Mouse (Mus musculus): ENCODE results near the gene E2f4. TPM values are rescaled to one million over a fixed set of nuclear protein-coding genes. Genes with fewer than 3 reads are reported as not detected.

E2f4 gene
- polyA plus RNA-seq, 1 experiment from 2014 or later, result 120 TPM

GRCm38 (mm10) chr8:105317941-105318340 lies 20.5 kb downstream of the E2f4 start:
- DNase-seq (ENCODE audit: low spot score), result no peak
- no peaks in the 10 kb centered on the region for H3K27me3 ChIP-seq (ENCODE audit: insufficient read depth, poor library complexity, severe bottlenecking)
- H3K4me1 ChIP-seq (replicated peaks), result no peaks in the 10 kb centered on the region
- no peaks in the 10 kb centered on the region for H3K9me3 ChIP-seq
- no peak overlapping the region for H3K27ac ChIP-seq
- H3K4me3 ChIP-seq, result no peak overlapping the region
- 90% methylated on average over 4 of the region's 4 CpGs for WGBS
- peaks cover 76% of the 10 kb centered on the region for H3K36me3 ChIP-seq

- no peaks in the 10 kb centered on the region for H3K4me1 ChIP-seq (replicated peaks)
- no peak overlapping the region for H3K4me3 ChIP-seq
- peaks cover 72% of the 10 kb centered on the region for H3K36me3 ChIP-seq
- H3K27me3 ChIP-seq (ENCODE audit: insufficient read depth, poor library complexity, severe bottlenecking), result no peaks in the 10 kb centered on the region
- no peak for DNase-seq (ENCODE audit: low spot score)
- H3K9me3 ChIP-seq, result no peaks in the 10 kb centered on the region
- H3K27ac ChIP-seq, result no peak overlapping the region
- WGBS, result 85% methylated on average over 11 of the region's 11 CpGs
Measured at GRCm38 (mm10) chr8:105318662-105319190, 21.3 kb downstream of the E2f4 start.

- Histone ChIP-seq H3K27me3 (ENCODE audit: insufficient read depth, poor library complexity, severe bottlenecking) (no peaks in the 10 kb centered on the region), H3K9me3 (no peaks in the 10 kb centered on the region), H3K27ac (no peak overlapping the region), H3K36me3 (peaks cover 36% of the 10 kb centered on the region), H3K4me1 (replicated peaks) (peaks cover 24% of the 10 kb centered on the region), H3K4me3 (no peak overlapping the region)
- no peak for DNase-seq (ENCODE audit: low spot score)
- WGBS, result 90% methylated on average over 4 of the region's 4 CpGs
Measured at GRCm38 (mm10) chr8:105323183-105323582, 25.7 kb downstream of the E2f4 start.

GRCm38 (mm10) chr8:105325641-105326093 lies 28.2 kb downstream of the E2f4 start:
- Histone ChIP-seq H3K36me3 (peaks cover 41% of the 10 kb centered on the region), H3K27ac (peak overlapping the region; percentile 91), H3K4me1 (replicated peaks) (peaks cover 24% of the 10 kb centered on the region), H3K27me3 (ENCODE audit: insufficient read depth, poor library complexity, severe bottlenecking) (no peaks in the 10 kb centered on the region), H3K9me3 (no peaks in the 10 kb centered on the region), H3K4me3 (peak overlapping the region; percentile 83)
- DNase-seq (ENCODE audit: low spot score), result peak; percentile 27
- WGBS, result under 1% methylated on average over 12 of the region's 12 CpGs

- peak; percentile 97 for DNase-seq (ENCODE audit: low spot score)
- Histone ChIP-seq H3K36me3 (peaks cover 46% of the 10 kb centered on the region), H3K27me3 (ENCODE audit: insufficient read depth, poor library complexity, severe bottlenecking) (no peaks in the 10 kb centered on the region), H3K9me3 (no peaks in the 10 kb centered on the region), H3K27ac (peak within 1 kb of the TSS; percentile 91), H3K4me3 (peak within 1 kb of the TSS; percentile 83), H3K4me1 (replicated peaks) (peaks cover 24% of the 10 kb centered on the region)
- WGBS, result under 1% methylated on average over 36 of the region's 36 CpGs
Measured at GRCm38 (mm10) chr8:105326141-105326672, 28.7 kb downstream of the E2f4 start, which contains the start of the genes Lrrc29 and Tmem208. TSS of gene Lrrc29 (minus strand) at chr8:105326278. TSS of gene Tmem208 (plus strand) at chr8:105326354.

GRCm38 (mm10) chr8:105326968-105327367 lies 29.5 kb downstream of the E2f4 start:
- Histone ChIP-seq H3K36me3 (peaks cover 54% of the 10 kb centered on the region), H3K27ac (peak overlapping the region; percentile 91), H3K4me3 (peak overlapping the region; percentile 83), H3K9me3 (no peaks in the 10 kb centered on the region), H3K4me1 (replicated peaks) (peaks cover 24% of the 10 kb centered on the region), H3K27me3 (ENCODE audit: insufficient read depth, poor library complexity, severe bottlenecking) (no peaks in the 10 kb centered on the region)
- no peak for DNase-seq (ENCODE audit: low spot score)
- WGBS, result 50% methylated on average over 6 of the region's 6 CpGs

- Histone ChIP-seq H3K9me3 (no peaks in the 10 kb centered on the region), H3K27me3 (ENCODE audit: insufficient read depth, poor library complexity, severe bottlenecking) (no peaks in the 10 kb centered on the region), H3K4me1 (replicated peaks) (peaks cover 13% of the 10 kb centered on the region), H3K36me3 (peaks cover 77% of the 10 kb centered on the region), H3K4me3 (no peak overlapping the region), H3K27ac (no peak overlapping the region)
- DNase-seq (ENCODE audit: low spot score), result no peak
- 94% methylated on average over 12 of the region's 12 CpGs for WGBS
Measured at GRCm38 (mm10) chr8:105330325-105330724, 32.9 kb downstream of the E2f4 start.

- Histone ChIP-seq H3K36me3 (peaks cover 88% of the 10 kb centered on the region), H3K4me3 (no peak overlapping the region), H3K9me3 (no peaks in the 10 kb centered on the region), H3K27ac (no peak overlapping the region), H3K4me1 (replicated peaks) (peaks cover 10% of the 10 kb centered on the region), H3K27me3 (ENCODE audit: insufficient read depth, poor library complexity, severe bottlenecking) (0 out of 2 replicates have a peak, but pooled peaks cover under 1% of the 10 kb centered on the region)
- no peak for DNase-seq (ENCODE audit: low spot score)
- 95% methylated on average over 22 of the region's 22 CpGs for WGBS
Measured at GRCm38 (mm10) chr8:105331469-105331868, 34.0 kb downstream of the E2f4 start.

GRCm38 (mm10) chr8:105331931-105332330 lies 34.5 kb downstream of the E2f4 start:
- H3K36me3 ChIP-seq, result peaks cover 93% of the 10 kb centered on the region
- 94% methylated on average over 9 of the region's 9 CpGs for WGBS
- no peak overlapping the region for H3K4me3 ChIP-seq
- peaks cover 5% of the 10 kb centered on the region; the same call in 1 of the 2 replicates for H3K27me3 ChIP-seq (ENCODE audit: insufficient read depth, poor library complexity, severe bottlenecking)
- no peak for DNase-seq (ENCODE audit: low spot score)
- no peak overlapping the region for H3K27ac ChIP-seq
- H3K9me3 ChIP-seq, result no peaks in the 10 kb centered on the region
- H3K4me1 ChIP-seq (replicated peaks), result peaks cover 7% of the 10 kb centered on the region

- Histone ChIP-seq H3K36me3 (peaks cover 99% of the 10 kb centered on the region), H3K27me3 (ENCODE audit: insufficient read depth, poor library complexity, severe bottlenecking) (peaks cover 11% of the 10 kb centered on the region; the same call in 1 of the 2 replicates), H3K4me3 (no peak overlapping the region), H3K4me1 (replicated peaks) (peaks cover 1% of the 10 kb centered on the region), H3K9me3 (no peaks in the 10 kb centered on the region), H3K27ac (no peak overlapping the region)
- no peak for DNase-seq (ENCODE audit: low spot score)
- WGBS, result 86% methylated on average over 2 of the region's 2 CpGs
Measured at GRCm38 (mm10) chr8:105332523-105332922, 35.1 kb downstream of the E2f4 start.

GRCm38 (mm10) chr8:105336373-105337130 lies 39.1 kb downstream of the E2f4 start:
- H3K36me3 ChIP-seq, result peaks cover 73% of the 10 kb centered on the region

GRCm38 (mm10) chr8:105338992-105339391 lies 41.5 kb downstream of the E2f4 start:
- no peaks in the 10 kb centered on the region for H3K9me3 ChIP-seq
- WGBS, result 67% methylated on average over 4 of the region's 4 CpGs
- peaks cover 5% of the 10 kb centered on the region; the same call in 1 of the 2 replicates for H3K4me1 ChIP-seq (replicated peaks)
- peaks cover 49% of the 10 kb centered on the region for H3K36me3 ChIP-seq
- H3K4me3 ChIP-seq, result no peak overlapping the region
- H3K27me3 ChIP-seq (ENCODE audit: insufficient read depth, poor library complexity, severe bottlenecking), result peaks cover 11% of the 10 kb centered on the region; the same call in 1 of the 2 replicates
- no peak for DNase-seq (ENCODE audit: low spot score)
- H3K27ac ChIP-seq, result no peak overlapping the region

More at GRCm38 (mm10) chr8:105336373-105337130, 39.1 kb downstream of the E2f4 start:
- WGBS, result 49% methylated on average over 32 of the region's 32 CpGs
- H3K27ac ChIP-seq, result no peak overlapping the region
- peaks cover 5% of the 10 kb centered on the region; the same call in 1 of the 2 replicates for H3K4me1 ChIP-seq (replicated peaks)
- no peak overlapping the region for H3K4me3 ChIP-seq
- peaks cover 11% of the 10 kb centered on the region; the same call in 1 of the 2 replicates for H3K27me3 ChIP-seq (ENCODE audit: insufficient read depth, poor library complexity, severe bottlenecking)
- no peak for DNase-seq (ENCODE audit: low spot score)
- H3K9me3 ChIP-seq, result no peaks in the 10 kb centered on the region
